Mouse (Mus musculus) neural tube, embryonic 14.5 days (tissue): ENCODE results near the gene Ccdc116. TPM values are rescaled to one million over a fixed set of nuclear protein-coding genes. Genes with fewer than 3 reads are reported as not detected.
A peak's percentile ranks its signal among the peaks of the same experiment; 100 is the strongest.

Source experiments
- ATAC-seq: fragments of 200-750 bp; cut with Nextera tagmentation; 2 replicates; pipeline ENCODE4 v1.8.0; 2017; ENCODE audit warnings: low read depth, mild to moderate bottlenecking, moderate TSS enrichment, moderate library complexity
- H3K27ac ChIP-seq: fragments of 300-500 bp; sonication (generic); 2 replicates; pipeline ENCODE4 v1.5.1; 2014; ENCODE audit warnings: low read depth, mild to moderate bottlenecking, control low read depth, low read length, moderate library complexity, mixed read lengths
- H3K27me3 ChIP-seq: fragments of 300-500 bp; sonication (generic); 2 replicates; pipeline ENCODE4 v1.6.1; 2014; ENCODE audit warnings: low read length; ENCODE audit not compliant: control insufficient read depth, insufficient read depth
- H3K36me3 ChIP-seq: fragments of 300-500 bp; sonication (generic); 2 replicates; pipeline ENCODE4 v1.6.1; 2014; ENCODE audit warnings: low read length, mixed read lengths; ENCODE audit not compliant: control insufficient read depth, insufficient read depth
- H3K4me1 ChIP-seq: fragments of 300-500 bp; sonication (generic); 2 replicates; pipeline ENCODE4 v1.6.1; 2014; ENCODE audit warnings: low read length; ENCODE audit not compliant: control insufficient read depth, insufficient read depth
- H3K4me2 ChIP-seq: fragments of 300-500 bp; sonication (generic); 2 replicates; pipeline ENCODE4 v1.6.1; 2014; ENCODE audit warnings: mild to moderate bottlenecking, low read depth, low read length, control low read depth
- H3K4me3 ChIP-seq: fragments of 300-500 bp; sonication (generic); 2 replicates; pipeline ENCODE4 v1.5.1; 2014; ENCODE audit warnings: low read depth, low read length, control low read depth, mixed read lengths
- H3K9ac ChIP-seq: fragments of 300-500 bp; sonication (generic); replicated peaks from 2 replicates; pipeline ENCODE4 v1.6.1; 2014; ENCODE audit warnings: low read depth, mild to moderate bottlenecking, control low read depth, low read length, mixed read lengths
- H3K9me3 ChIP-seq: fragments of 300-500 bp; sonication (generic); 2 replicates; pipeline ENCODE4 v1.6.1; 2016; ENCODE audit warnings: low read length; ENCODE audit not compliant: control insufficient read depth
- WGBS: fragments of 180-500 bp; shearing (Covaris S2); extraction: QIAGEN DNeasy Blood & Tissue Kit; methylation state at CpG from one replicate; pipeline ENCODE4 v1.1.7; 2014; 5-methylcytosine and 5-hydroxymethylcytosine counted together
- microRNA counts: library from miRNA; unstranded; fragments of <30 nt; microRNA quantifications from one replicate; lab custom pipeline; 2016
- microRNA-seq: library from miRNA; unstranded; fragments of <30 nt; microRNA quantifications from one replicate; pipeline ENCODE4, GENCODE M21; 2016
- polyA plus RNA-seq: library from polyadenylated mRNA; unstranded; fragments of >200 nt; fragmentation: Nextera tagmentation; extraction: Ambion mirVana; gene quantifications from 2 replicates; pipeline ENCODE4 v1.2.1, GENCODE M21; 2014

The Ccdc116 gene
- polyA plus RNA-seq, 1 experiment from 2014 or later, result 3.3 TPM

- Histone ChIP-seq H3K27me3 (no peaks in the 10 kb centered on the region), H3K4me3 (no peak overlapping the region), H3K4me2 (no peak overlapping the region), H3K36me3 (no peaks in the 10 kb centered on the region; the same call in 1 of the 2 replicates), H3K27ac (no peak overlapping the region), H3K9ac (no peak overlapping the region), H3K4me1 (no peaks in the 10 kb centered on the region), H3K9me3 (no peaks in the 10 kb centered on the region)
- no peak for ATAC-seq
- WGBS, result 88% methylated on average over 5 of the region's 5 CpGs
Observed at GRCm38 (mm10) chr16:17117309-17117799, 29.7 kb downstream of the Ccdc116 start.

DNA sequence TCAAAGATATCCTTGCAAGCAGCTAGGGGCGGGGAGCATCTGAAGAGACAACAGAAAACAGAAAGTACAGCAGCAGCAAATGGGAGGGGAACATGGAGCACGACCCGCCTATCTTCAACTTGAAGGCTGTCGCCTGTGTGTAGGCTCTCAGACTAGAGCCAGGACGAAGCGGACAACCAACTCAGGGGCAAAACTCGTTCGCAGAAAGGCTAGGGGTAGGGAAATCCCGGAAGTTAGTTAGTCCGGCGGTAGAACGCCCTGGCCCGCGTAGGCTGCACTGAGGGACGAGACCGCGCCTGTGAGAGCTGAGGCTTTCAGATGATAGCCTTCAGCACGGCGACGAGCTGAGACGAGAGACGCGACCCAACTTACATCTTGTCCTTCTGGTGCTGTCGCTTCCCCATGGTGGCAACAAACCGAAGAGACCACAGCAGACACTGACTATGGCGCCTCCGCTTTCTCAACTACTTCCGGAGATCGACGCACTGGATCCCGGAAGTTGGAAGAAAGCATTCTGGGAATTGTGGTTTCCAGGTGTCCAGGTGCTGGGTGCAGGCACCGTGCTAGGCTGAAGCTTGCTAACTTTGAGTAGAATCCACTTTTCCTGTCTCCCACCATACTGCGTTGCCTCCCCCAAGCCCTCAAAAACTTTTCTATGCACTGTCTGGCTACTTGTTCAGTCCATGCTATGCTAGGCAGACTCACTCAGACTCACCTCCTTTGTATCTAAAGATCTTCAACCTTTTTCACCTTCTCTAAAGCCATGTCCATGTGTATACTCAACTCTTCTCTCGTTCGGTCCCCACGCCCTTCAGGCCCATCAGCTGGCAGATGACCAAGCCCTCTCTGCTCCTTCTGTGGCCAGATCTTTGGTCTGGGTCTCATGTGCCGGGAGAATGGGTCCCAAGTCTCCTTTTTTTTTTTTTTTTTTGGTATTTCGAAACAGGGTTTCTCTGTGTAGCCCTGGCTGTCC lies 36.0 kb downstream of the Ccdc116 start, which contains the start of gene Ppil2:
TSS of gene Ppil2 (minus strand) at position 487 of the 973 bp plus-strand sequence.
- Histone ChIP-seq H3K36me3 (peaks cover 4% of the 10 kb centered on the region; the same call in 1 of the 2 replicates), H3K9ac (peak within 1 kb of the TSS; percentile 61), H3K4me1 (peaks cover 10% of the 10 kb centered on the region), H3K9me3 (no peaks in the 10 kb centered on the region), H3K27ac (no peak within 1 kb of the TSS), H3K4me2 (peak within 1 kb of the TSS; percentile 60), H3K27me3 (no peaks in the 10 kb centered on the region), H3K4me3 (peak within 1 kb of the TSS; percentile 77)
- peak; percentile 85 for ATAC-seq
- 10% methylated on average over 38 of the region's 38 CpGs for WGBS

DNA sequence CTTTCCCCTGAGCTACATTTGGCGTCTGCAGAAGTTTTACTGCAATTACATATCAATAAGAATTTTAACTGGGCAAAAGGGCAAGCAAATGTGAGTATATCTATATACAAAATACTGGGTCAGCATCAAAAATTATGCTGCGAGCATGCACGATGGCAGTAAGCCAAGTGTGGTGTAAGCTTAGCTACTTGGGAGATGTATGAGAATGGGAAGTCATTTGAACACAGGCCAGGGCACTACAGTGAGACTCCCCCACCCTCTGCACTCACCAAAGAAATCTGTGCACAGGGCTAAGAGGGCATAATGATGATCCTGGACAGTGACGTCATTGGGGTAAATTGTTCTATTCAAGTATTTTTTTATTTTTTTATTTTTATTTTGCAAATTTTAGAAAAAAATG lies 42.4 kb downstream of the Ccdc116 start:
- no peak overlapping the region for H3K4me3 ChIP-seq
- H3K36me3 ChIP-seq, result peaks cover 32% of the 10 kb centered on the region
- no peak for ATAC-seq
- no peaks in the 10 kb centered on the region for H3K27me3 ChIP-seq
- H3K27ac ChIP-seq, result no peak overlapping the region
- WGBS, result 91% methylated on average over 4 of the region's 4 CpGs
- no peaks in the 10 kb centered on the region for H3K9me3 ChIP-seq
- H3K9ac ChIP-seq, result no peak overlapping the region
- 0 out of 2 replicates have a peak, but pooled peaks cover 2% of the 10 kb centered on the region for H3K4me1 ChIP-seq
- no peak overlapping the region for H3K4me2 ChIP-seq

DNA sequence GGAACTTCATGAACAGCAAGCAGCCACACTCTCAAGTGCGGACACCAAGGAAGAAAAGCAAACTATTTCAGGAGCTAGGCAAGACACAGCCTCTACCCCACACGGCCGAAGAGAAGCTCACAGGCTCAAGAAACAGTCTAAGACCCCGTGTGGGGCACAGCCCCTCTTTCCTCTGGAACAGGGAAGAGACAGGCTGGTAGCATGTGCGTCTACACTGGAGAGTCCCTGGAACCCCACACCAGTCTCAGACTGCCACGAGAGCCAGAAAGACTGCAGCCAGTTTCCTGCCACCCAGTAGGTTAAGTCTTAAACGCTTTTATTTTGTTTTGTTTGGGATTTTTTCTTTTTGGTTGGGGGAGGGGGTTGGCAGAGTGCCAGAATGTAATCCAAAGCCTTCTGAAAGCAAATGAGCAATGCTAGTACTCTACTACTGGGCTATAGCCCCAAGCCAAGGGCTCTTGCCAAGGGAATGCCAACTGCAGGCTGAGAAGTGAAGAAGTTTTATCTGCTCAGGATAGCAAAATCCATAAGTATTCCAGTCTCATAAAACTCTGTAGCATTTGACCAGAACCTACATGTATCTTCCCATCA lies 44.3 kb downstream of the Ccdc116 start:
- 70% methylated on average over 7 of the region's 7 CpGs for WGBS
- H3K9me3 ChIP-seq, result no peaks in the 10 kb centered on the region
- no peak overlapping the region for H3K4me3 ChIP-seq
- no peak overlapping the region for H3K9ac ChIP-seq
- no peak; the same call in 1 of the 2 replicates for ATAC-seq
- no peak overlapping the region for H3K4me2 ChIP-seq
- H3K27ac ChIP-seq, result no peak overlapping the region
- H3K36me3 ChIP-seq, result peaks cover 40% of the 10 kb centered on the region
- H3K4me1 ChIP-seq, result no peaks in the 10 kb centered on the region
- H3K27me3 ChIP-seq, result no peaks in the 10 kb centered on the region

DNA sequence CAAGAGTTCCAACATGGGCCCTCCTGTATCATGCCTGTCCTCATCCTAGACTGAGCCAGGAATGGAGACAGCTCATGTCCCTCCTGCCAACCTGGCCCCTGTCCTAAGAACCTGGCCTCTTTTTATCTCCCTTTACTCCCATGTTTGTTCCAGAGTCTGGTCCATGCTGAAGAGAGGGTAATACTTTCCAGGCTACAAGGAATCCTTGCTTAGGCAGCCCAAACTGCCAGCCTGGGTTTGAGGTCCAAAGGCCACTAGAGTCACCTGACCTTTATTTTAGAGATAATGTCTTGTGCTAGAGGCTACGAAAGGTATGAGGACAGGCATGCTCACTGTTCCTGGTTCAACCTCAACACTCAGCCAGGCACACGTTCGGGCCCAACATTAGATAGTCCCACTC lies 50.1 kb downstream of the Ccdc116 start:
- H3K4me3 ChIP-seq, result no peak overlapping the region
- no peaks in the 10 kb centered on the region for H3K4me1 ChIP-seq
- H3K9ac ChIP-seq, result no peak overlapping the region
- no peaks in the 10 kb centered on the region for H3K27me3 ChIP-seq
- no peak for ATAC-seq
- no peak overlapping the region for H3K27ac ChIP-seq
- 94% methylated on average over 3 of the region's 3 CpGs for WGBS
- H3K9me3 ChIP-seq, result no peaks in the 10 kb centered on the region
- peaks cover 41% of the 10 kb centered on the region for H3K36me3 ChIP-seq
- H3K4me2 ChIP-seq, result no peak overlapping the region

MicroRNAs encoded within 50 kb of the gene (microRNA counts, 519-probe panel; counts per million panel counts)
- microRNA mmu-miR-130b (lab: Ali Mortazavi, UCI), result 5,305 counts per million, percentile 75 among the panel's probes with 10 or more counts
- microRNA mmu-miR-301b (lab: Ali Mortazavi, UCI), result 4,270 counts per million, percentile 52 among the panel's probes with 10 or more counts

Small RNAs within 50 kb of the gene (microRNA-seq; reads per million reads assigned to microRNA genes)
- gene Mir130b (3,863 reads per million, percentile 90 among the genes with 10 or more reads in this experiment), gene Mir301b (147 reads per million, percentile 52 among the genes with 10 or more reads in this experiment)

Other genes with a start within 250 kb of the Ccdc116 start
- gene Mapk1, start 163.8 kb downstream of the Ccdc116 start, polyA plus RNA-seq, result 229 and 233 TPM in 2 replicates
- 109 and 129 TPM in 2 replicates for gene Ypel1, start 77.5 kb downstream of the Ccdc116 start, polyA plus RNA-seq
- gene Ppil2, start 36.0 kb downstream of the Ccdc116 start, polyA plus RNA-seq, result 131 and 143 TPM in 2 replicates
- gene 2610318N02Rik, start 22.1 kb downstream of the Ccdc116 start, polyA plus RNA-seq, result 9.3 and 12.1 TPM in 2 replicates
- 15.9 and 20.8 TPM in 2 replicates for gene Sdf2l1, start 14.8 kb downstream of the Ccdc116 start, polyA plus RNA-seq
- 44.1 and 51.3 TPM in 2 replicates for gene Ydjc, start 2.6 kb downstream of the Ccdc116 start, polyA plus RNA-seq
- 280 and 285 TPM in 2 replicates for gene Ube2l3, start 55.4 kb upstream of the Ccdc116 start, polyA plus RNA-seq
- gene Rimbp3, start 61.4 kb upstream of the Ccdc116 start, polyA plus RNA-seq, result 2.2 and 2.7 TPM in 2 replicates
- gene Hic2, start 86.3 kb upstream of the Ccdc116 start, polyA plus RNA-seq, result 4.8 and 6.7 TPM in 2 replicates
- gene Tmem191c, start 128.8 kb upstream of the Ccdc116 start, polyA plus RNA-seq, result 37.7 and 55.7 TPM in 2 replicates
- 0.83 and 2.3 TPM in 2 replicates for gene Serpind1, start 184.1 kb upstream of the Ccdc116 start, polyA plus RNA-seq